Mouse (Mus musculus) liver, embryonic 11.5 days (tissue): ENCODE data around the gene Zfp69. TPM values are rescaled to one million over a fixed set of nuclear protein-coding genes. Genes with fewer than 3 reads are reported as not detected.

Source experiments
- ATAC-seq: fragments of 200-750 bp; cut with Nextera tagmentation; replicated peaks from 2 replicates; pipeline ENCODE4 v1.8.0; 2017; ENCODE audit warnings: moderate number of reproducible peaks, mild to moderate bottlenecking, moderate TSS enrichment, moderate library complexity; ENCODE audit not compliant: low FRiP score
- DNase-seq: peaks from one replicate; pipeline ENCODE4 v3.0.0-alpha.2; 2017; ENCODE audit warnings: low spot score
- H3K27ac ChIP-seq: fragments of 300-500 bp; sonication (generic); 2 replicates; pipeline ENCODE4 v1.5.1; 2014; ENCODE audit warnings: mild to moderate bottlenecking, low read depth, low read length, control low read depth
- H3K27me3 ChIP-seq: fragments of 300-500 bp; sonication (generic); replicated peaks from 2 replicates; pipeline ENCODE4 v1.6.1; 2014; ENCODE audit warnings: low read length, mixed read lengths; ENCODE audit not compliant: control insufficient read depth, insufficient read depth
- H3K36me3 ChIP-seq: fragments of 300-500 bp; sonication (generic); 2 replicates; pipeline ENCODE4 v1.6.1; 2014; ENCODE audit warnings: mild to moderate bottlenecking, low read length, moderate library complexity, mixed read lengths; ENCODE audit not compliant: control insufficient read depth, insufficient read depth
- H3K4me1 ChIP-seq: fragments of 300-500 bp; sonication (generic); replicated peaks from 2 replicates; pipeline ENCODE4 v1.6.1; 2014; ENCODE audit warnings: low read length, mixed read lengths; ENCODE audit not compliant: control insufficient read depth, insufficient read depth
- H3K4me2 ChIP-seq: fragments of 300-500 bp; sonication (generic); 2 replicates; pipeline ENCODE4 v1.6.1; 2014; ENCODE audit warnings: mild to moderate bottlenecking, control low read depth, moderate library complexity
- H3K4me3 ChIP-seq: fragments of 300-500 bp; sonication (generic); 2 replicates; pipeline ENCODE4 v1.5.1; 2014; ENCODE audit warnings: low read depth, low read length, control low read depth
- H3K9ac ChIP-seq: fragments of 300-500 bp; sonication (generic); 2 replicates; pipeline ENCODE4 v1.6.1; 2014; ENCODE audit warnings: low read depth, low read length, control low read depth
- H3K9me3 ChIP-seq: fragments of 300-500 bp; sonication (generic); 2 replicates; pipeline ENCODE4 v1.6.1; 2016; ENCODE audit warnings: low read length, inconsistent platforms, mixed read lengths; ENCODE audit not compliant: control insufficient read depth
- WGBS: fragments of 180-500 bp; shearing (Covaris S2); extraction: QIAGEN DNeasy Blood & Tissue Kit; methylation state at CpG from one replicate; pipeline ENCODE4 v1.1.7; 2014; 5-methylcytosine and 5-hydroxymethylcytosine counted together
- polyA plus RNA-seq: library from polyadenylated mRNA; unstranded; fragments of >200 nt; fragmentation: Nextera tagmentation; extraction: Ambion mirVana; gene quantifications from 2 replicates; pipeline ENCODE4 v1.2.1, GENCODE M21; 2014

The Zfp69 gene
- polyA plus RNA-seq, 1 experiment from 2014 or later, result 5.6 TPM

- no peak overlapping the region for H3K4me2 ChIP-seq
- H3K4me1 ChIP-seq, result peaks cover 8% of the 10 kb centered on the region; the same call in 1 of the 2 replicates
- H3K36me3 ChIP-seq, result no peaks in the 10 kb centered on the region
- no peaks in the 10 kb centered on the region for H3K9me3 ChIP-seq
- H3K27ac ChIP-seq, result no peak overlapping the region
- no peak overlapping the region for H3K4me3 ChIP-seq
- DNase-seq, result no peak
- 31% methylated on average over 8 of the region's 8 CpGs for WGBS
- no peaks in the 10 kb centered on the region for H3K27me3 ChIP-seq
- no peak overlapping the region for H3K9ac ChIP-seq
- peak; percentile 34; the same call in 1 of the 2 replicates for ATAC-seq
These were observed 64.0 kb downstream of the Zfp69 start for GRCm38 (mm10) chr4:120887381-120888112.

- Histone ChIP-seq H3K27me3 (no peaks in the 10 kb centered on the region), H3K4me2 (no peak overlapping the region)
These were observed 64.7 kb downstream of the Zfp69 start for GRCm38 (mm10) chr4:120886811-120887210.

GRCm38 (mm10) chr4:120886131-120886530, 65.4 kb downstream of the Zfp69 start:
- DNase-seq, result no peak
- H3K4me3 ChIP-seq, result no peak overlapping the region
- peaks cover 9% of the 10 kb centered on the region for H3K4me1 ChIP-seq
- H3K9me3 ChIP-seq, result no peaks in the 10 kb centered on the region
- H3K27me3 ChIP-seq, result no peaks in the 10 kb centered on the region
- no peak overlapping the region for H3K9ac ChIP-seq
- H3K27ac ChIP-seq, result no peak overlapping the region
- no peak for ATAC-seq
- WGBS, result 43% methylated on average over 4 of the region's 4 CpGs
- H3K36me3 ChIP-seq, result no peaks in the 10 kb centered on the region
- no peak overlapping the region for H3K4me2 ChIP-seq

More at GRCm38 (mm10) chr4:120886811-120887210, 64.7 kb downstream of the Zfp69 start:
- DNase-seq (no peak), ATAC-seq (no peak)
- H3K4me3 ChIP-seq, result no peak overlapping the region
- WGBS, result 80% methylated on average over 5 of the region's 5 CpGs
- H3K36me3 ChIP-seq, result no peaks in the 10 kb centered on the region
- H3K4me1 ChIP-seq, result peaks cover 8% of the 10 kb centered on the region; the same call in 1 of the 2 replicates
- H3K9ac ChIP-seq, result no peak overlapping the region
- H3K9me3 ChIP-seq, result no peaks in the 10 kb centered on the region
- H3K27ac ChIP-seq, result no peak overlapping the region

- Histone ChIP-seq H3K4me3 (no peak overlapping the region), H3K36me3 (no peaks in the 10 kb centered on the region), H3K4me1 (peaks cover 12% of the 10 kb centered on the region), H3K27ac (no peak overlapping the region), H3K27me3 (no peaks in the 10 kb centered on the region), H3K9ac (no peak overlapping the region), H3K9me3 (no peaks in the 10 kb centered on the region), H3K4me2 (no peak overlapping the region)
- 52% methylated on average over 13 of the region's 13 CpGs for WGBS
- ATAC-seq (no peak), DNase-seq (no peak)
These were observed 66.0 kb downstream of the Zfp69 start for GRCm38 (mm10) chr4:120885208-120886120.

- DNase-seq (no peak), ATAC-seq (no peak)
- Histone ChIP-seq H3K36me3 (no peaks in the 10 kb centered on the region), H3K4me3 (no peak overlapping the region), H3K9me3 (no peaks in the 10 kb centered on the region), H3K4me2 (no peak overlapping the region), H3K4me1 (peaks cover 12% of the 10 kb centered on the region), H3K27ac (no peak overlapping the region), H3K9ac (no peak overlapping the region), H3K27me3 (no peaks in the 10 kb centered on the region)
- 47% methylated on average over 5 of the region's 5 CpGs for WGBS
These were observed 69.4 kb downstream of the Zfp69 start for GRCm38 (mm10) chr4:120882002-120882625.

- H3K9me3 ChIP-seq, result no peaks in the 10 kb centered on the region
- H3K27me3 ChIP-seq, result no peaks in the 10 kb centered on the region
- H3K4me2 ChIP-seq, result no peak overlapping the region
- ATAC-seq, result no peak
- WGBS, result 37% methylated on average over 6 of the region's 6 CpGs
- DNase-seq, result no peak
- no peaks in the 10 kb centered on the region for H3K36me3 ChIP-seq
- no peak overlapping the region for H3K27ac ChIP-seq
- peaks cover 12% of the 10 kb centered on the region for H3K4me1 ChIP-seq
- H3K4me3 ChIP-seq, result no peak overlapping the region
- no peak overlapping the region for H3K9ac ChIP-seq
These were observed 70.6 kb downstream of the Zfp69 start for GRCm38 (mm10) chr4:120880731-120881432.
